Mouse (Mus musculus) lung, embryonic 16.5 days (tissue): ENCODE results near the gene Olfr15. TPM values are rescaled to one million over a fixed set of nuclear protein-coding genes. Genes with fewer than 3 reads are reported as not detected.
"Not testable (repeated sequence)": the region's sequence is repeated elsewhere in the genome, so short reads cannot be mapped to it uniquely, and the experiment has no call there.

ENCODE experiments used
- ATAC-seq: fragments of 200-750 bp; cut with Nextera tagmentation; 2 replicates; pipeline ENCODE4 v1.8.0; 2017; ENCODE audit warnings: low read depth, mild to moderate bottlenecking, moderate library complexity
- H3K27ac ChIP-seq: fragments of 300-500 bp; sonication (generic); 2 replicates; pipeline ENCODE4 v1.5.1; 2014; ENCODE audit warnings: mild to moderate bottlenecking, control low read depth, low read length
- H3K27me3 ChIP-seq: fragments of 300-500 bp; sonication (generic); 2 replicates; pipeline ENCODE4 v1.6.1; 2014; ENCODE audit warnings: low read depth, low read length, mixed read lengths; ENCODE audit not compliant: control insufficient read depth, insufficient read depth
- H3K36me3 ChIP-seq: fragments of 300-500 bp; sonication (generic); 2 replicates; pipeline ENCODE4 v1.6.1; 2014; ENCODE audit warnings: low read length; ENCODE audit not compliant: control insufficient read depth, insufficient read depth
- H3K4me1 ChIP-seq: fragments of 300-500 bp; sonication (generic); replicated peaks from 2 replicates; pipeline ENCODE4 v1.6.1; 2014; ENCODE audit warnings: low read length, mixed read lengths; ENCODE audit not compliant: control insufficient read depth, insufficient read depth
- H3K4me2 ChIP-seq: fragments of 300-500 bp; sonication (generic); 2 replicates; pipeline ENCODE4 v1.6.1; 2014; ENCODE audit warnings: low read depth, low read length, control low read depth
- H3K4me3 ChIP-seq: fragments of 300-500 bp; sonication (generic); 2 replicates; pipeline ENCODE4 v1.5.1; 2014; ENCODE audit warnings: mild to moderate bottlenecking, low read length, control low read depth
- H3K9ac ChIP-seq: fragments of 300-500 bp; sonication (generic); 2 replicates; pipeline ENCODE4 v1.6.1; 2014; ENCODE audit warnings: low read length, control low read depth
- H3K9me3 ChIP-seq: fragments of 300-500 bp; sonication (generic); 2 replicates; pipeline ENCODE4 v1.6.1; 2016; ENCODE audit warnings: low read length; ENCODE audit not compliant: control insufficient read depth
- whole genome bisulfite sequencing: fragments of 180-500 bp; shearing (Covaris S2); extraction: QIAGEN DNeasy Blood & Tissue Kit; methylation state at CpG from one replicate; pipeline ENCODE4 v1.1.7; 2014; 5-methylcytosine and 5-hydroxymethylcytosine counted together
- polyA plus RNA-seq: library from polyadenylated mRNA; unstranded; fragments of >200 nt; fragmentation: Nextera tagmentation; extraction: Ambion mirVana; gene quantifications from 2 replicates; pipeline ENCODE4 v1.2.1, GENCODE M21; 2015

Gene Olfr15
- polyA plus RNA-seq, 1 experiment from 2014 or later = not detected

GRCm38 (mm10) chr16:3839157-3839885, 8.6 kb downstream of the Olfr15 start:
- Histone ChIP-seq H3K4me1 (no peaks in the 10 kb centered on the region), H3K9ac (no peak overlapping the region), H3K36me3 (no peaks in the 10 kb centered on the region), H3K9me3 (no peaks in the 10 kb centered on the region), H3K4me2 (no peak overlapping the region), H3K27ac (no peak overlapping the region), H3K27me3 (no peaks in the 10 kb centered on the region), H3K4me3 (no peak overlapping the region)
- peak; percentile 61 for ATAC-seq
- 51% methylated on average over 17 of the region's 17 CpGs for WGBS

DNA sequence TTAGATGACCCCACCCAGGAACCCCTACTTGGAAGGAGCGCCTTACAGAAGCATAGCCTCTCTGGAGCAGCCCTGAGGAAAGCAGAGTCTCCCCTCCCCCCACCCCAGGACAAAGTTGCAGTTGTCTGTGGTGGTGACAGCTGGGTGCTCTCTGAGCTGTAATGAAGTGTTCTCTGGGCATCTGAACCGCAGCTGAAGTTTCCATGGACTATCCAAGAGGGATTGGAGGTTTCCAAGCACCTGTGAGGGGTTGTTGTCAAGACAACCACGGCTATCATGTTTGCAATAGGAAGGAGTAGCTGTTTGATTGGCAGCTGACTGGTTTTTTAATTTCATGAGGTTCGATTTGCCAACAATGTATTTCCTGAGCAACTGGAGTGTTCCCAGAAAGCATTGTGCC, 12.3 kb downstream of the Olfr15 start:
- H3K27ac ChIP-seq = no peak overlapping the region
- H3K27me3 ChIP-seq = no peaks in the 10 kb centered on the region
- ATAC-seq = no peak
- no peaks in the 10 kb centered on the region for H3K9me3 ChIP-seq
- WGBS = 14% methylated on average over 4 of the region's 4 CpGs
- H3K4me2 ChIP-seq = no peak overlapping the region
- H3K36me3 ChIP-seq = no peaks in the 10 kb centered on the region
- no peak overlapping the region for H3K4me3 ChIP-seq
- peaks cover 3% of the 10 kb centered on the region; the same call in 1 of the 2 replicates for H3K4me1 ChIP-seq
- no peak overlapping the region for H3K9ac ChIP-seq

GRCm38 (mm10) chr16:3843796-3844195, 13.1 kb downstream of the Olfr15 start:
- H3K27ac ChIP-seq = no peak overlapping the region
- no peak for ATAC-seq
- WGBS = 61% methylated on average over 1 of the region's 1 CpGs
- H3K4me3 ChIP-seq = no peak overlapping the region
- peaks cover 3% of the 10 kb centered on the region; the same call in 1 of the 2 replicates for H3K4me1 ChIP-seq
- H3K27me3 ChIP-seq = no peaks in the 10 kb centered on the region
- no peak overlapping the region for H3K9ac ChIP-seq
- H3K4me2 ChIP-seq = no peak overlapping the region
- no peaks in the 10 kb centered on the region for H3K9me3 ChIP-seq
- H3K36me3 ChIP-seq = no peaks in the 10 kb centered on the region

DNA sequence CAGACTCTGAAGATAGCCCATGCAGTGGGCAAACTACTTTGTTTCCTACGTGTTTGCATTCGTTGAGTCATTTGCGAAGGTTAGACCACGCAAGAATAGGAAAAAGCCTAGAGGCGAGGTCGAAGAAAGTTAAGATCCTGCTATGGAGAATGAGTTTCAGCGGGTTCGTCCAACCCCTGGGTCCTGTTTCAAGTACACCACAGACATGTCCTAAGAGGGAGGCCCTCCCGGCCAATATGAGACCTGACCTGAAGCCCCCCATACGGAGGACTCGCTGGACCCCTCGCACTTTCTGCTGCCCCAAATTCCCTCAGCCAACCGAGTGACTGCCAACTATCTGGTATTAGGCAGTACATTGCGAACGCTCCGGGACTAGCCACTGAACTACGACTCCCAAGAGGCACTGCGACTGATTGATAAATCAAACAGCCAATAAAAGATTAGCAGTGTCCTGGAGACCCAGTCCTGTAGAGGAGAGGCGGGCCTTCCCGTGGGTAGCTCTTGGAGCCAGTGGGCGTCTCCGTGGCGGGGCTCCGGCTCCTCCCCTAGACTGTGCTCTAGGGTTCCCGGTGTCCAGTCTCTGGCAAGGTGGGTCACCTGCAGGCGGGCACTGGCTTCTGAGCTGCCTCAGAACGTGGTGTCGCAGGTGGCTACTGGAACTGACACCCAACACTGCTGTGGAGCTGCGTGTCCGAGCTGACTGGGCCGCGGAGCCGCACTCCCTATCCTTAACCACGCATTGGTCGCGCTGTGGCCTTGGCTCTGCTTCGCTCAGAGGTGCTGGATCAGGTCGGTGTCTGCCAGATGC, 16.2 kb downstream of the Olfr15 start, which contains the start of gene Zfp174:
Gene Zfp174 (plus strand): TSS at position 558 of the 808 bp plus-strand sequence.
- Histone ChIP-seq H3K9ac (peak within 1 kb of the TSS; percentile 79), H3K27me3 (no peaks in the 10 kb centered on the region), H3K4me2 (peak within 1 kb of the TSS; percentile 74), H3K27ac (0 out of 2 replicates have a peak within 1 kb of the TSS, but pooled peaks have one; percentile 23), H3K4me3 (peak within 1 kb of the TSS; percentile 77), H3K4me1 (peaks cover 3% of the 10 kb centered on the region; the same call in 1 of the 2 replicates), H3K9me3 (no peaks in the 10 kb centered on the region), H3K36me3 (no peaks in the 10 kb centered on the region)
- ATAC-seq = peak; percentile 100
- 2% methylated on average over 38 of the region's 38 CpGs for WGBS

DNA sequence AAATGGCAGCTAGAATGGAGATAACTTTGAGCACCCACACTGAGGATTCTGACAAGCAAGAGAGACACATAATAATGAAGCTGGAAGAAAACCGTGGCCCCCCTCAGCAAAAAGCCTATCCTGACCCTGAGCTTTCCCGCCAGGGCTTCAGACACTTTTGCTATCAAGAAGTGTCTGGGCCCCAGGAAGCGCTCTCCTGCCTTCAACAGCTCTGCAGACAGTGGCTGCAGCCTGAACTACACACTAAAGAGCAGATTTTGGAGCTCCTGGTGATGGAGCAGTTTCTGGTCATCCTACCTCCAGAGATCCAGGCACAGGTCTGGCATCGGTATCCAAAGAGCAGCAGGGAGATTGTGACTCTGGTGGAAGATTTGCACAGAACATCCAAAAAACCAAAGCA, 17.2 kb downstream of the Olfr15 start:
- no peak for ATAC-seq
- Histone ChIP-seq H3K4me2 (peak overlapping the region; percentile 69), H3K27me3 (no peaks in the 10 kb centered on the region), H3K27ac (no peak overlapping the region), H3K36me3 (no peaks in the 10 kb centered on the region), H3K4me1 (peaks cover 3% of the 10 kb centered on the region; the same call in 1 of the 2 replicates), H3K4me3 (peak overlapping the region; percentile 77), H3K9me3 (no peaks in the 10 kb centered on the region), H3K9ac (peak overlapping the region; percentile 79; the same call in 1 of the 2 replicates)
- 70% methylated on average over 4 of the region's 4 CpGs for WGBS

DNA sequence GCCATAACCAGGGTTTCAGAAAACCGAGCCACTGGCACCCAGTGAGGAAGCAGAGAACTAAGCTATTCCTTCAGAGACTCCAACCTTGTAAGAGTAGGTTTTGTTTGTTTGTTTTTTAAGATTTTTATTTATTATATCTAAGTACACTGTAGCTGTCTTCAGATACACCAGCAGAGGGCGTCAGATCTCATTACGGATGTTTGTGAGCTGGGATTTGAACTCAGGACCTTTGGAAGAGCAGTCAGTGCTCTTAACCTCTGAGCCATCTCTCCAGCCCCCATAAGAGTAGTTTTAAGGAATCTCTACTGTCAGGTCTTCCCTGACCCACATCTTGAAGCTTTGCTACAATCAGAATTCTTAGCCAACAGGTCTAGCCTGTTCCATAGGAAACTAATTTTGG, 17.7 kb downstream of the Olfr15 start:
- Histone ChIP-seq H3K27ac (no peak overlapping the region), H3K27me3 (no peaks in the 10 kb centered on the region), H3K36me3 (no peaks in the 10 kb centered on the region), H3K4me3 (no peak overlapping the region), H3K4me1 (peaks cover 3% of the 10 kb centered on the region; the same call in 1 of the 2 replicates), H3K4me2 (no peak overlapping the region), H3K9me3 (no peaks in the 10 kb centered on the region), H3K9ac (no peak overlapping the region)
- WGBS = 72% methylated on average over 3 of the region's 3 CpGs
- ATAC-seq = no peak

- H3K27ac ChIP-seq, H3K4me3 ChIP-seq, H3K4me2 ChIP-seq, H3K9me3 ChIP-seq, H3K27me3 ChIP-seq, H3K9ac ChIP-seq, ATAC-seq, H3K4me1 ChIP-seq, H3K36me3 ChIP-seq: not testable (repeated sequence)
- WGBS = 79% methylated on average over 11 of the region's 13 CpGs
Measured at GRCm38 (mm10) chr16:3851301-3851700, 20.6 kb downstream of the Olfr15 start.

- H3K36me3 ChIP-seq = no peaks in the 10 kb centered on the region
- no peak overlapping the region for H3K27ac ChIP-seq
- no peaks in the 10 kb centered on the region for H3K9me3 ChIP-seq
- ATAC-seq = no peak
- H3K9ac ChIP-seq = no peak overlapping the region
- no peak overlapping the region for H3K4me2 ChIP-seq
- WGBS = 30% methylated on average over 12 of the region's 12 CpGs
- H3K27me3 ChIP-seq = no peaks in the 10 kb centered on the region
- H3K4me3 ChIP-seq = no peak overlapping the region
- H3K4me1 ChIP-seq = 0 out of 2 replicates have a peak, but pooled peaks cover 2% of the 10 kb centered on the region
Measured at GRCm38 (mm10) chr16:3852586-3852985, 21.9 kb downstream of the Olfr15 start.
